Mouse (Mus musculus): ENCODE measurements around the gene Map7.

The Map7 gene

DNA sequence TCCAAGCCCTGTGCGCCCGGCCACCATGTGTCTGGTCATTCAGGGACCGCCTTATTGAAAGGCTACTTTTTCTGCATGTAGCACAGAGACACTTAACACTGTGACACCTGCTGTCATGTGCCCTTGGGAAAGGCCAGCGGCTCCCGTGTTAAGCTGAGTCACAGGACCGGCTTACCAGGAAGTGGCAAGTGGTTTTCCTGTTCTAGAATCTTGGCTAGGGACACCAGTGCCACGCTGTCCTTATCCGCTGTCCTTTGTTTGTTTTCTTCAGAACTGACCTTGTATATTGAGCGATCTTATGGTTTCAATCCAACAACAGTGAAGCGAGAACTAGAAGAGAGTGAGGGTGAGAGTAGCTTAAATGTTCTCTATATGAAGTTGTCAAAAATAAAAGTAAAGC lies 85.2 kb downstream of the Map7 start:
- no peak for DNase-seq (ENCODE audit: low spot score in 2 of 2)

DNA sequence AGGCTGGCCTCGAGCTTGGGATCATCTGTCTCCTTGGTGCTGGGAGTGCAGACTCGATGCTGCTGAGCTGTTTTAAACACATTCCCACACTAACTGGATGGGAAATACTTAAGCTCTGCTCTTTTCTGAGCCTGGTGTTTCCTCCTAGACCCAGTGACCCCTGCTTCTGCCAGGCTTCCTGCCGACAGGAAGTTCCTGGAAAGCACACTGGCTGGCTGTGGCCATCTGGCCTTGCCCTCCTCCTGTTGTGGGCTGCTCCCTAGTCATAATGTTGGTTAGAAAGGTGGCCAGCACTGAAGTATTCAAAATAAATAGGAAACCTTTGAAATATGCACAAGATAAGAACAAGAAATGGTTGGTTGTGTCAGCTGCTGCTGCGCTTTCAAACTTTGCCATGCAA lies 86.2 kb downstream of the Map7 start:
- DNase-seq (ENCODE audit: low spot score in 2 of 2): no peak

DNA sequence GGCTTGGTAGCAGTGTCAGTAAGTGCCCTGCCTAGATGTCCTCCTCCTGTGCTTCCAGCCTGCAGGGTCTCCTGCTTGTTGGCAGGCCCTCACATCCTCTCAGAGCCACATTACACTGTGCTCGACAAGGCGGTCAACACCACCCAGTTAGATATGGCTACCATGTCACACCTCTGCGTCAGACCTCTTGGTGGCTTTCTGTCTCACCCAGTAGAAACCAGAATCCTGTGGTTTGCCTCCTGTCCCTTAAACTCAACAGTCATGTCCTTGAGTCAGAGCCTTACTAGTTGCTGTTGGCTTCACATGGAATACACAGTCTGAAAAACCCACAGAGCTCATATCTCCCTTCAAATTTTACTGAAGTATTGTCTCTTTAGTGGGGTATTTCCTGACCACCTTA lies 87.4 kb downstream of the Map7 start:
- no peak for DNase-seq (ENCODE audit: low spot score in 2 of 2)

DNA sequence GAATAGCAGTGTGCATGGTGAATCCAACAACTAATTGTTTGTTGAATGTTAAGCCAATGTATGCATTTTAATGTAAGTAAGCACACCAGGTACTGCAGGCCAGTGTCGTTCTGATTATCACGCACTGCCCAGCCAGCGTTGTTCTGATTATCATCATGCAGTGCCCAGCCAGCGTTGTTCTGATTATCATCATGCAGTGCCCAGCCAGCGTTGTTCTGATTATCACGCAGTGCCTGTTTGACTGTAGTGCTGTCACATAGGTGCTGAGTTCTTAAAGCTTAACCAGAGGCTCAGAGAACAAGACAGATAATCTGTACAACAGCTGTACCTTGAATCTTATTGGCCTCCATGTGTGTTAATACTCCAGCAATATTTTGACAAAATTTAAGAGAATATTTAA lies 88.0 kb downstream of the Map7 start:
- no peak for DNase-seq (ENCODE audit: low spot score in 2 of 2)

DNA sequence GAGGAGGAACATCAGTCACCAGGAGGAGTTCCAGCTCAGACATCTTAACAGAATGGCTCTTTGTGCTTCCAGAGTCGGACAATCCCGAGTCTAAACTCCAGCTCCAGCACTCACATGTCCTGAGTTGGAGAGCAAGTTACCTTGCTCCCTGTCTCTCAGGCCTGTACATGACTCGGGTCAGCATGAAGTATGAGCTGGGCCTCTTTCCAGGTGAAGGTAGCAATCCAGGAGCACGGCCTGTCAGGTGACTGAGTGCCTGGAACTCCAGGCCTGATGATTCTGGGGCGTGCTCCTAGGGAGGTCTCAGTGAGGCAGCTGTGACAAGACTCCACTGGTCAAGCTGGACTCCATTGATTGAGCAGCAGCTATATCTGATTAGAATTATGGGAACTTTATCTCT lies 90.0 kb downstream of the Map7 start:
- no peak for DNase-seq (ENCODE audit: low spot score in 2 of 2)

DNA sequence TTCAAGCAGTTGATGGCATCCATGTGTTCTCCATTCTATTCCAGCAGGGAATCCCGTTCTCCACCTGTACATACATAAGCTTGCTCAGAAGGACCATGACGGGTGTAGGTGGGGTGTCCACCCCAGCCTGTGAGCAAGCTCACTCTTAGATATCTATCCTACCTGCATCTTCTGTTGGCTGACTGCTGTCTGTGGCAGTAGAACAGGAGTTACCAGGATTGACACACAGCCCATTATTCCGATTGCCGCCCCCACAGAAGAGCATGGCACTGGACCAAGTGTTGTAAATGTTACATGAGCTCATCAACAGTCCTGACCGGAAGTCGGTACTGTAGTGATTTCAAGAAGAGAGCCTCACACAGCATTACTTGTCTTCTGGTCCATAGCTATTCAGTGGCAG lies 92.6 kb downstream of the Map7 start:
- no peak for DNase-seq (ENCODE audit: low spot score in 2 of 2)

DNA sequence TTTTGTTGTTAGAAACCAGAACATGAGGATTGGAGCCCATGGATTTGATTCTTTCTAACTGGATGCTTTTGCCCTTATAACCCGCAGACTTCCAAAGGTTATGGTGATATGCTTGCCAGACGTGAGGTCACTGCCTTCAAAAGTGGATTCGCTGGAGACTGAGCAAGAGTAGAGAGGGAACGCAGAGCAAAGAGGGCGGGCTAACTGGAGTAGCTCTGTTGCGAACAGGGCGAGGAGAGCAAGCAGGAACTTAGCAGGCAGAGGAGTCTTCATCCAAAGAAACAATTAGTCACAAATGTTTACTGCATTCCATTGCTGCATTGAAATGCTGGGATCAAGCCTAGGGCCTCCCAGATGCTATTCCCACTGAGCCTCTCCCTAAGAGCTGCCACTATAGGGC lies 95.0 kb downstream of the Map7 start:
- DNase-seq (ENCODE audit: low spot score in 2 of 2): no peak

DNA sequence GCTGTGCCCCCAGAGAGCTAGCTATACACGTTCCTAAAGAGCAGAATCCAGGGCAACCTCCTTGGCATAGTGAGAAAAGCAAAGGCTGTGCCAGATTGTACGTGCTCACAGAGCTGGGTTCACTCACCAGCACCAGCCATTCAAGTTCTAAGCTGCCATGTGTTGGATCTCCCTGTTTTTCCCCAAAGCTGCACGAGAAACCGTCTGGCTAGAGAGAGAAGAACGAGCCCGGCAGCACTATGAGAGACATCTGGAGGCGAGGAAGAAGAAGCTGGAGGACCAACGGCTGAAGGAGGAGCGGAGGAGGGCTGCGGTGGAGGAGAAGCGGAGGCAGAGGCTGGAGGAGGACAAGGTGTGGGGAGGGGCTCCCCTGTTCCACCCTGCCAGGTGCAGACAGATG lies 96.8 kb downstream of the Map7 start:
- DNase-seq (ENCODE audit: low spot score in 2 of 2): no peak

DNA sequence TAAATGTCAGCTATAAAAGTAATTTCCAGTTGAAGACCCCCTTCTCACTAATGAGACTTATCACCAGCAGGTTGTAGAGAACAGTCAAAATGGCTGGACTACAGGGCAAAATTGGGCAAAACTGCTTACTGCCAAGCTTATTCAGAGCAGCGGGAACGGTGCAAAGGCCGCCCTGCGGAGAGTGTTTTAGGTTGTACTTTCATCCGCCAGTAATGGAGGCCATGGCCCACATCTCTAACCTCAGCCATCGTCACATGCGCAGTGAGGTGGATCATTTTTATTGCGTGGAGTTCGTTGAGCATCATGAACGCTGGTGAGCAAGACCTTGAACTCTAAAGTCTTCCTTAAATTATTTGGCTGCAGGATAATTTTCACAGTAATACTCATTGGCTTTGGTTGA lies 100.8 kb downstream of the Map7 start:
- DNase-seq (ENCODE audit: low spot score in 2 of 2): no peak

DNA sequence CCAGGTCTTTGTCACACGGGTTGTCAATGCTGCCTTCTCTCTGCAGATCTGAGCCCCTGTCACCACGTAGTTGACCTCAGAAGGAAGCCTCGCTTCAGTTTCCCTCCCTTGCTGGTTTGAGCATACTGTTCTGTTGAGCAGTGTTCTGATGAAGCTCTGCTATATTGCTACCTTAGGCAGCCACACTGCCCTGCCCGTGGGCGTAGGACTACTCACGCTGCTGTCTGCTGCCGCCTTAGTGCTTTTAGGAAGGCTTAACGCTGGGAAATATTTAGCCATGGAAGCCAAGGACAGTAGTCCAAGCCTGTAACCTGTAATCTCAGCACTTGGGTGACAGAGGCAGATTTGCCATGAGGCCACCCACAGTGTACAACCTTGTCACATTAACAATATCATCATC lies 107.3 kb downstream of the Map7 start:
- DNase-seq (ENCODE audit: low spot score in 2 of 2): no peak

DNA sequence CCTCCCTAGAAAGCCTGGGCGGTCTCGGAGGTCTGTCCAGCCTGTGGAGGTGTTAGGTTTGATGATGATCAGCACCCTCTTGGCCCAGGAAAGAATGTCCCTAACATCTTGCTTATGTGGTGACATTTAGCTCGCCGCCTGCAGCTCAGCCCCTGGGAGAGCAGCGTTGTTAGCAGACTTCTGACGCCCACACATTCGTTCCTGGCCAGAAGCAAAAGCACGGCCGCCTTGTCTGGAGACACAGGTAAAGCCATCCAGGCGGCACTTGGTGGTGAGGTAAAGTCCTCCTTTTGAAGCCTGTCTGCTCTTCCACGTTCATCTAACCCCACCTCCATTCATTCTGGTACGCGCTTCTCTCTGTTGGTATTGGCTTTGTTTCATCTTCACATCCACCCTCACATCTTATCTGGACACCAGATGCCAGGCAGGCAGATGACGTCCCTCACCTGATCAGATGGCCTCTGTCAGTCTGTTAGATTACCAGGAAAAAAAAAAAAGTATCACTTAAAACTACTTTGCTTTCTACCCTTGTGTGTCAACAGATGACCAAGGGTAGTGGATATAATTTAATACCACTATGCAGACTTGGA lies 108.9 kb downstream of the Map7 start:
- DNase-seq (ENCODE audit: low spot score in 2 of 2): no peak

DNA sequence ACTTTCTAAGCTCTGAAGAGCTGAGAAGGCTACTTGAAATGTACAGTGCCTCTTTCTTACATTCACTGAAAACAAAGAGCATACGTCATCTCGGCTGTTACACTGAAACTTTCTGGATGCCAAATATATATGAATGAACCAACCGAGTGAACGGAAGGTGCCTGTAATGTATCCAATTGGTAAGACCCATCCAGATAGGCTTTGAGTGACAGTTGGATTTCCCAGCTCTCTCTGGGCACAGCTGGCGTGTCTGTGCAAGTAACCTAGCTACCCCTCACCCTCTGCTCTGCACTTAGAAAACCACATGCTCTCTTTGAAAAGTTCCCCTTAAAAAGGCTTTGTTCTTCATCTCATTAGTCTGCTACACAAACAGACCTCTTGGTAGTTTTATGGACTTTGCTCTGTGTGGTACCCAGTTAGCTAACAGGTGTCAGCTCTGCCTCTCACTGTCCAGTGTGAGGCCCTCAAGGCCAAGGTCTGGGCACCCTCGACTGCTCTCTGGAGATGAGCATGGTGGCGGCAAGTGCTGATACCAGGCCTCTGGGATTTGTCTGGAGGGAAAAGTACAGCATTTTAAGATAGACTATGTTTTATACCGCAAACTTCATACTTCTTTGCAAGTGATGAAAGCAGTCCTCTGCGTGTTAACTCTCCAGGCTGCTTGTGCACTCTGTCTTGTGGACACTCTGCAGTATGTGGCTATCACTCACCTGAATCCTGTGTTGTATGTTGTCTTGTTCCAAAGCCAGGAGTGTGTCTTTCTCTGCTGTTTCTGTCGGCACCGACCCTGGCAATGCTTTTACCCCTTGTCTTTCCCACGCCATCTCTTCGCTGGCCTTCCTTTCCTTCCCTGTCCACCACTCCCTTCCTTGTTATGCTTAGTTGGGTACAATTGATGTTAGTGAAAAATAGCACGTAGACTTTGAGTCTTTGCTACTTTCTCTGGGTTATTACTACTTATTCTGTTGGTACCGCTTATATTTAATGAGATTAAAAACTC lies 109.8 kb downstream of the Map7 start:
- no peak for DNase-seq (ENCODE audit: low spot score in 2 of 2)

DNA sequence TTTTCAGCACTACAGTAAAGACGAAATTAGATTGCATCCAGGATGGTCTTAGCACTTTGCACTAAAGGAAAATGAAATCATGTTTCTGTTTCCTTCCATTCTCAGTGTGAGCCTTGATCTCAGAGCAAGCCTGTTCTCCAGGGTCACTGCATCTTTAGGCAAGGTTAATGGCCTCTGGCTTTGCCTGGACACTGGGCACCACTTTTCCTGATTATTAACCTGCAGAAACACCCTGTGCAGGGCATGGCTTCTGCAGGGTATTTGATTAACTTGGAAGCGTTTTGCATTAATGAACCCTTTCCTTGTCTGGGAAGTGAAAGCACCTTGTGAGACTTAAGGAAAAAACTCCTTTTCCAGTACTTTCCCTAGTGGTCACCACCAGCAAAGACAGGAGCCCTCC lies 111.2 kb downstream of the Map7 start:
- DNase-seq (ENCODE audit: low spot score in 2 of 2): no peak

DNA sequence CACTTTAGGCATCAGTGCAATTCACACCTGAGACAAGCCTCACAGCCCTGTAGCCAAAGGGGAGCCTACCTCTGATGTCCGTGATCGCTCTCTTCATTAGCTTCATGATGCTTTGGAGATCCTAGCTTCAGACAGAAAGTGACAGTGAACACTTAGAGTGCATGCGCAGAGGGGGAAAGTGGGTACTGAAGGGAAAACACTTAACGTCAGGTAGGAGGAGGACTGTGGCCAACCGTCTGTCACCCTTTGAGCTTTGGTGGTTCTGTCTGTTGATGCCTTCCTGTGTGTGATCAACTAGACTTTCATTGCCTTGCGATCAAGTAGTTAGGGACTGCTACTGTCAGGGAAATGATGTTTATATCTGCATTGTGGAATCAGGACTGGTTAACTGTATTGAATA lies 114.6 kb downstream of the Map7 start:
- no peak for DNase-seq (ENCODE audit: low spot score in 2 of 2)

DNA sequence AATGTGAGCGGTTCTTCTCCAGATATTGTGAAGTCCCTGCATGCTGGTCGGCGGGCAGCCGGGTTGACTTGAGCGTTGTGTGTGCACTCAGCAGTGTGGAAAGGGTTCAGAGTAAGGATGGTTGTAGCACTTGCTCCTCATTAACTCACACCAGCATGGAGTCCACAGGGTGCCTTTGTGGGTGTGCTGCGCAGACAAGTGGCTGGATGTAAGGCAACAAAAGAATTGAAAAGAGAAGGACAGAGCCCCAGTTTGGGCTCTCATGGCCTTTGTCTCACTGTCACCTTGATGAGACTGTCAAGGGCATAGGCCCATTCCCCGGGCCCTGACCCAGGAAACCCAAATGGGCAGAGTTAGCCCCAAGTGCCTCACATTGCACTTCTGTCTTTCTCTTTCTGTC lies 116.2 kb downstream of the Map7 start:
- no peak for DNase-seq (ENCODE audit: low spot score in 2 of 2)

DNA sequence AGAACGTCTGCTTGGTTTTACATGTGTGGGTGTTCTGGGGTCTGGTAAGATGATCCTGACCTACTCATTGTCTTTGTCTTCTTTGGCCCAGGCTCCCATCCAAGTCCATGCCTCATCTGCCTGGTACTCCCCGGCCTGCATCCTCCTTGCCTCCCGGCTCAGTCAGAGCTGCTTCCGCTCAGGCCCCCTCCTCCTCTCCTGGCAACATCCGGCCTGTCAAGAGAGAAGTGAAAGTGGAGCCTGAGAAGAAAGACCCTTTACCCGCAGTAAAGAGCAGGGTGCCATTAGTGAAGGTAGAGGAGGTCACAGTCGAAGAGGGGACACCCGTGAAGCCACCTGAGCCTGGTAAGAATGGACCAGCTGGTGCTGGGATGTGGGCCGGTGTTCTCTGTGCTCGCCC lies 118.8 kb downstream of the Map7 start:
- DNase-seq (ENCODE audit: low spot score in 2 of 2): no peak

DNA sequence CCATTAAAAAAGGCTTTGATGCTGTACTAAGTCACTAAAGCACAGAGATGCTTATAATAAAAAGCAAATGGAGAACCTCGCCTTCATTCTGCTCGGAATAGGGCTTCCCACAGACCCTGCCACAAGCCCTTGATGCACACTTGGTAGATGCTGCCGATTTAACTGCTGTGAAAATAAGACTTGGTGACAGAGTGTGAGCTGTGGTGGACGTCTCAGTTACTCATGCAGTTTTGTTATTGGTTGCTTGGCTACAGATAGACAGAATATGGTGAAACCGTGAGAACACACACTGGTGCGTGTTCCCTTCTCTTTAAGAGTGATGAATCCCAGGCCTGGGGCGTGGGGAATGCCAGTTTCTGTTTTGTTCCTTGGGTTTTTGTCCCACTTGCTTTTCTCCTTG lies 120.7 kb downstream of the Map7 start:
- no peak for DNase-seq (ENCODE audit: low spot score in 2 of 2)

DNA sequence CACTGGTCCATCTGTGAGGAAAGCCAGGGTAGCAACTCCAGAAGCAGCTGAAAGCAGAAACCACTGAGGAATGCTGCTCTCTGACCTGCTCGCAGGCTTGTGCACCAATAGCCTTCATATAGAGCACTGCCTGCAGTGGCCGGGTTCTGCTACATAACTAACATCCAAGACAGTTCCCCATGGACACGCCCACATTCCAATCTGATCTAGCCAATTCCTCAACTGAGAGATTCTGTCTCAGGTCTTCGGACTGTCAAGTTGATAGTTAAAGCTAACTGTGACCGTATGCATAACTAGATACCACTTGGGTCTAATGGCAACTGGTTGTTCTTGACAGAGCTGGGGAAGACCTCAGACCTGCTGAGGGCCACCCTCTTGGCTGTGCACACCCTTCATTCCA lies 124.1 kb downstream of the Map7 start:
- no peak for DNase-seq (ENCODE audit: low spot score in 2 of 2)

DNA sequence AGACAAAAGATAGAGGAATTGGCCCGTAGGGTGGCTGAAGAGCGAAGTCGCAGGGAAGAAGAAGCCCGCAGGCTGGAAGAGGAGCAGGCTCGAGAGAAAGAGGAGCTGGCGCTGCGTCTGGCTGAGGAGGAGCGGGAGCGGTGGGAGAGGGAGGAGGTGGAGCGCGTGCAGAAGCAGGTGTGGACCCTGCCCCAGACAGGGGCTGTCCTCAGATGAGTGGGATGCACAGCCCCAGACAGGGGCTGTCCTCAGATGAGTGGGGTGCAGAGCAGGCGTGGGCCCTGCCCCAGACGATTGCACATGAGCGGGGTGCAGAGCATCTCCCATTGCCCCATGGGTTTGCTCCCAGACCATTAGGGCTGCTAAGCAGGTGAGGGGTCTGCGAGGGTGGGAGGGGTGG lies 125.0 kb downstream of the Map7 start:
- no peak for DNase-seq (ENCODE audit: low spot score in 2 of 2)

DNA sequence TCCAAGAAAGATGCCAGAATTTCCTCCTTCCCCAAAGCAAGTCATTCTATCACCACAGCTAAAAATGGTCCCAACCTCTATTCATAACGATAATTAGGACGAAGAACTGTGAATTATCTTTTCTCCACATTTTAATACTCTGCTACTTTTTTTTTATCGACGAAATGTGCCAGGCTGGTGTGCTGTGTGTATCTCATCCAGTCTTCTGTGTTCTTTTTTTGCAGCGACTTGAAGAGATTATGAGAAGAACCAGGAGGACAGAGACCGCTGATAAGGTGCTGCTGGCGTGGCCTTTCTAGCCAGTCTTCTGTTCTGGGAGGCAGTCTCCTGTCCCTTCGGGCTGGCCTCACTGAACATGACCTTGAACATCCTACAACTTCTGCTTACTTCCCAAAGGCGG lies 125.8 kb downstream of the Map7 start:
- DNase-seq (ENCODE audit: low spot score in 2 of 2): no peak

DNA sequence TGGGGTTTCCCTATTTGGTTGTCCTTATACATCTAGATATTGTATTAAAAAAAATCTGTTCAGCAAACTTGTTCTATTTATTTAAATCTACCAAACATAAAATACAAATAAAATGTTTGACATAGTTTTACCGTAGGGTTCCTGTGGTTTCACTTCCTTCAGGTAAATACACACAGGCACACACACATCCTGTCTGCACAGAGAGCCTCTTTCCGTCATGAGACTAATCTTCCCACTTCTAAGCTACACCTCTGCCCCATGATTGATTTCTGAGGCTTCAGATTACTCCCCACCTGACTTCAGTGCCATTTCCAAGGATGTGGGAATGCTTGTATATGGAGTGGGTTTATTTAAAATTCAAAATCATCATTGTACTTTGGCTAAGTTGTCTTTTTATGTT lies 133.2 kb downstream of the Map7 start:
- no peak for DNase-seq (ENCODE audit: low spot score in 2 of 2)

DNA sequence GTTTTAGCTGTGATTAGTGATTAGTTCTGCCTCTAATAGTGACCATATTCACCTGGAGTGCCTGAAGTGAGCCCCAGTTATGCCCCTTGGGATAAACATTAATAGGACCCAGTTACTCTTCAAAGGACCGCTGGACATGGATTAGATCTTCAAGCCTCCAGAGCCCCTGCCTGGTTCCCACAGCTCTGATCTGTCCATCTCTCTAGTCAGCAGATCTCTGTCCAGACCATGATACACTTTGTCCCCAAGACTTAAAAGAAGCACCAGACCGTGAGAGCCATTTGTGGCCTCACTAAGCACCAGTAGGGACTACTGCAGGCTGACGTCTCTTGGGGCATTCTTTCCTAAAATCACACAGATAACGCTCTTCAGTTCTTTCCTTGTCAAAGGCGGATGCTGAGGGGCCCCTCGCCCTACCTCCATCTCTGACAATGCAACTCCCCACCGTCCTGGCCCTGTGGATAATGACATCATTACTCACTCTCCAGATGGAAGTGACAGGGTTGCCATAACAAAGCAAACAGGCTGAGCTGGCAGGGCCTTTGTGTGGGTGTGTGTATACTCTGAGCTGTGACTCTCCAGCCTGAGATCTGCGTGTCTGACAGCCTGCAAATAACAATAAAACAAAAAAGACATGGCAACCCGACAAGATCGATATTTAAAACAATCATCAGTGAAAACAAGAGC lies 137.2 kb downstream of the Map7 start:
- no peak for DNase-seq (ENCODE audit: low spot score in 2 of 2)
